Comparison of ENCODE assay signal across 12 mouse cellular contexts in genomic region chr8:84797256-84797797, GRCm38 (mm10). TPM values are rescaled to one million over a fixed set of nuclear protein-coding genes. Genes with fewer than 3 reads are reported as not detected.
DNase-seq lines count a peak whose midpoint lies in the region; ATAC-seq lines count a peak whose summit lies in the region.
"Had no signal": no experiment of that assay in that cellular context is flagged by ENCODE, and none has a peak within 500 bp of the region (broad histone marks: within the 10 kb centered on the region; RNA-seq: fewer than 3 reads in every experiment).

No protein-coding gene starts in this region.

- H3K4me1 ChIP-seq in limb, embryonic 12.5 days (replicated peaks) = peaks cover 39% of the 10 kb centered on the region
- H3K4me1 ChIP-seq in limb, embryonic 10.5 days = peaks cover 24% of the 10 kb centered on the region
- H3K4me1 ChIP-seq in embryonic facial prominence, embryonic 10.5 days = peaks cover 19% of the 10 kb centered on the region
- peaks cover 75% of the 10 kb centered on the region for H3K4me1 ChIP-seq in limb, embryonic 15.5 days

- 0 out of 2 replicates have a peak overlapping the region, but pooled peaks have one; percentile 1 for H3K4me3 ChIP-seq in limb, embryonic 12.5 days (replicated peaks)
- no peak overlapping the region for H3K4me3 ChIP-seq in limb, embryonic 10.5 days
- H3K4me3 ChIP-seq in embryonic facial prominence, embryonic 10.5 days = no peak overlapping the region
- peak overlapping the region; percentile 91 for H3K4me3 ChIP-seq in limb, embryonic 15.5 days

- H3K9ac ChIP-seq in limb, embryonic 12.5 days (replicated peaks) = no peak overlapping the region
- H3K9ac ChIP-seq in limb, embryonic 15.5 days = peak overlapping the region; percentile 100; the same call in 1 of the 2 replicates
- H3K9ac ChIP-seq: embryonic facial prominence, embryonic 12.5 days; stomach, embryonic 15.5 days had no signal

- no peak overlapping the region for H3K4me2 ChIP-seq in limb, embryonic 12.5 days
- peak overlapping the region; percentile 57 for H3K4me2 ChIP-seq in limb, embryonic 15.5 days

- H3K36me3 ChIP-seq in limb, embryonic 12.5 days = peaks cover 12% of the 10 kb centered on the region
- H3K36me3 ChIP-seq in limb, embryonic 10.5 days = no peaks in the 10 kb centered on the region
- no peaks in the 10 kb centered on the region for H3K36me3 ChIP-seq in embryonic facial prominence, embryonic 10.5 days (replicated peaks)
- peaks cover 19% of the 10 kb centered on the region for H3K36me3 ChIP-seq in limb, embryonic 15.5 days

- no peak overlapping the region for H3K27ac ChIP-seq in limb, embryonic 12.5 days
- no peak overlapping the region for H3K27ac ChIP-seq in limb, embryonic 10.5 days
- no peak overlapping the region for H3K27ac ChIP-seq in embryonic facial prominence, embryonic 10.5 days (replicated peaks)
- H3K27ac ChIP-seq in limb, embryonic 15.5 days = peak overlapping the region; percentile 11; the same call in 1 of the 2 replicates
- H3K27ac ChIP-seq: embryonic facial prominence, embryonic 12.5 days; stomach, embryonic 15.5 days had no signal

- WGBS in limb, embryonic 12.5 days = 77% methylated on average over 15 of the region's 15 CpGs
- 71% methylated on average over 15 of the region's 15 CpGs for WGBS in limb, embryonic 10.5 days
- WGBS in embryonic facial prominence, embryonic 10.5 days = 75% methylated on average over 15 of the region's 15 CpGs
- 73% methylated on average over 15 of the region's 15 CpGs for WGBS in limb, embryonic 15.5 days

- intact Hi-C loops in gastrocnemius, postnatal 14 days (cut with DNase I; ENCODE audit: low total_unique reads) = loop anchor here (5.0 kb wide), 1 partner anchor 60 kb away; no protein-coding TSS in a partner anchor

- no peak for ATAC-seq in limb, embryonic 12.5 days (ENCODE audit: insufficient number of reproducible peaks, insufficient read depth, low FRiP score, low TSS enrichment, low read depth)
- ATAC-seq in limb, embryonic 15.5 days (ENCODE audit: insufficient number of reproducible peaks, low FRiP score, low TSS enrichment, low read depth) = no peak
- ATAC-seq: intestine, postnatal 0 days had no signal

- H3K9me3 ChIP-seq in limb, embryonic 12.5 days = no peaks in the 10 kb centered on the region
- no peaks in the 10 kb centered on the region for H3K9me3 ChIP-seq in limb, embryonic 10.5 days (replicated peaks)
- no peaks in the 10 kb centered on the region for H3K9me3 ChIP-seq in embryonic facial prominence, embryonic 10.5 days
- no peaks in the 10 kb centered on the region for H3K9me3 ChIP-seq in limb, embryonic 15.5 days
- H3K9me3 ChIP-seq: embryonic facial prominence, embryonic 12.5 days; stomach, embryonic 15.5 days had no signal

- peaks cover 90% of the 10 kb centered on the region for H3K27me3 ChIP-seq in limb, embryonic 12.5 days
- H3K27me3 ChIP-seq in limb, embryonic 10.5 days (ENCODE audit: low read depth, poor library complexity, severe bottlenecking) = peaks cover 97% of the 10 kb centered on the region
- H3K27me3 ChIP-seq in embryonic facial prominence, embryonic 10.5 days (replicated peaks; ENCODE audit: low read depth, poor library complexity, severe bottlenecking) = peaks cover 97% of the 10 kb centered on the region
- H3K27me3 ChIP-seq in limb, embryonic 15.5 days = peaks cover 4% of the 10 kb centered on the region; the same call in 1 of the 2 replicates

- DNase-seq in gastrocnemius, postnatal 10 days = peak; percentile 42
- DNase-seq in gastrocnemius, postnatal 14 days = no peak
- no peak for DNase-seq in limb, embryonic 10.5 days (ENCODE audit: low spot score)
- peak; percentile 17 for DNase-seq in embryonic facial prominence, embryonic 10.5 days (ENCODE audit: low spot score)
- DNase-seq in embryo, embryonic 9.5 days (ENCODE audit: extremely low spot score) = no peak
- no peak for DNase-seq in thymus, postnatal 25 days
- DNase-seq: liver had no signal

RNA-seq across cellular contexts. Expression of gene Nfix, which starts 2.8 kb away (rescaled TPM):
- 100 to 1,000 TPM; 598 to 734 TPM for total RNA-seq in gastrocnemius, postnatal 10 days (2021)
- total RNA-seq in gastrocnemius, postnatal 14 days (2021) = 100 to 1,000 TPM; 531 to 566 TPM
- 14.5 and 18.1 TPM in 2 replicates for polyA plus RNA-seq in limb, embryonic 12.5 days (2016; fragmentation: Nextera tagmentation; extraction: Ambion mirVana)
- 0.24 and 2.1 TPM in 2 replicates for polyA plus RNA-seq in limb, embryonic 10.5 days (2016; fragmentation: Nextera tagmentation; extraction: Ambion mirVana)
- polyA plus RNA-seq in embryonic facial prominence, embryonic 10.5 days (2016; fragmentation: Nextera tagmentation; extraction: Ambion mirVana) = 0.29 and 0.77 TPM in 2 replicates
- 87.0 and 100 TPM in 2 replicates for polyA plus RNA-seq in limb, embryonic 15.5 days (2015; fragmentation: Nextera tagmentation; extraction: Ambion mirVana)

RNA-seq across cellular contexts. Expression of gene Dand5, which starts 25.3 kb away (rescaled TPM):
- total RNA-seq in gastrocnemius, postnatal 10 days (2021) = 1 to 10 TPM; 5.8 to 7.3 TPM
- 1 to 10 TPM; 6.0 to 7.2 TPM for total RNA-seq in gastrocnemius, postnatal 14 days (2021)
- 4.1 and 5.1 TPM in 2 replicates for polyA plus RNA-seq in limb, embryonic 12.5 days (2016; fragmentation: Nextera tagmentation; extraction: Ambion mirVana)
- 1.9 and 2.7 TPM in 2 replicates for polyA plus RNA-seq in limb, embryonic 10.5 days (2016; fragmentation: Nextera tagmentation; extraction: Ambion mirVana)
- 2.8 and 3.0 TPM in 2 replicates for polyA plus RNA-seq in embryonic facial prominence, embryonic 10.5 days (2016; fragmentation: Nextera tagmentation; extraction: Ambion mirVana)
- 7.5 and 8.0 TPM in 2 replicates for polyA plus RNA-seq in limb, embryonic 15.5 days (2015; fragmentation: Nextera tagmentation; extraction: Ambion mirVana)

RNA-seq across cellular contexts. Expression of gene Gadd45gip1, which starts 34.0 kb away (rescaled TPM):
- 10 to 100 TPM; 30.3 to 33.4 TPM for total RNA-seq in gastrocnemius, postnatal 10 days (2021)
- total RNA-seq in gastrocnemius, postnatal 14 days (2021) = 10 to 100 TPM; 28.4 to 28.8 TPM
- polyA plus RNA-seq in limb, embryonic 12.5 days (2016; fragmentation: Nextera tagmentation; extraction: Ambion mirVana) = 46.5 and 48.6 TPM in 2 replicates
- polyA plus RNA-seq in limb, embryonic 10.5 days (2016; fragmentation: Nextera tagmentation; extraction: Ambion mirVana) = 51.7 and 54.4 TPM in 2 replicates
- polyA plus RNA-seq in embryonic facial prominence, embryonic 10.5 days (2016; fragmentation: Nextera tagmentation; extraction: Ambion mirVana) = 45.2 and 47.3 TPM in 2 replicates
- polyA plus RNA-seq in limb, embryonic 15.5 days (2015; fragmentation: Nextera tagmentation; extraction: Ambion mirVana) = 44.7 and 45.6 TPM in 2 replicates

RNA-seq across cellular contexts. Expression of gene Rad23a, which starts 43.1 kb away (rescaled TPM):
- total RNA-seq in gastrocnemius, postnatal 10 days (2021) = 100 to 1,000 TPM; 124 to 130 TPM
- total RNA-seq in gastrocnemius, postnatal 14 days (2021) = 100 to 1,000 TPM; 122 to 124 TPM
- polyA plus RNA-seq in limb, embryonic 12.5 days (2016; fragmentation: Nextera tagmentation; extraction: Ambion mirVana) = 104 and 109 TPM in 2 replicates
- 119 and 122 TPM in 2 replicates for polyA plus RNA-seq in limb, embryonic 10.5 days (2016; fragmentation: Nextera tagmentation; extraction: Ambion mirVana)
- polyA plus RNA-seq in embryonic facial prominence, embryonic 10.5 days (2016; fragmentation: Nextera tagmentation; extraction: Ambion mirVana) = 112 and 122 TPM in 2 replicates
- 102 and 122 TPM in 2 replicates for polyA plus RNA-seq in limb, embryonic 15.5 days (2015; fragmentation: Nextera tagmentation; extraction: Ambion mirVana)

RNA-seq across cellular contexts. Expression of gene Calr, which starts 49.4 kb away (rescaled TPM):
- 100 to 1,000 TPM; 234 to 286 TPM for total RNA-seq in gastrocnemius, postnatal 10 days (2021)
- total RNA-seq in gastrocnemius, postnatal 14 days (2021) = 100 to 1,000 TPM; 197 to 229 TPM
- 764 and 842 TPM in 2 replicates for polyA plus RNA-seq in limb, embryonic 12.5 days (2016; fragmentation: Nextera tagmentation; extraction: Ambion mirVana)
- 820 and 843 TPM in 2 replicates for polyA plus RNA-seq in limb, embryonic 10.5 days (2016; fragmentation: Nextera tagmentation; extraction: Ambion mirVana)
- 758 and 801 TPM in 2 replicates for polyA plus RNA-seq in embryonic facial prominence, embryonic 10.5 days (2016; fragmentation: Nextera tagmentation; extraction: Ambion mirVana)
- polyA plus RNA-seq in limb, embryonic 15.5 days (2015; fragmentation: Nextera tagmentation; extraction: Ambion mirVana) = 1,060 and 1,089 TPM in 2 replicates

Comparison
In these comparisons a context has a peak if more than half of its experiments do, and no peak if none do; other contexts are left out.
1. DNase-seq: peak in gastrocnemius, postnatal 10 days (single experiment) and embryonic facial prominence, embryonic 10.5 days (single experiment); none in gastrocnemius, postnatal 14 days (single experiment), limb, embryonic 10.5 days (single experiment), embryo, embryonic 9.5 days (single experiment) and thymus, postnatal 25 days (single experiment).
2. H3K4me3 ChIP-seq: peak in limb, embryonic 12.5 days (single experiment) and limb, embryonic 15.5 days (single experiment); none in limb, embryonic 10.5 days (single experiment) and embryonic facial prominence, embryonic 10.5 days (single experiment).